Mouse (Mus musculus) MEL (cell line): ENCODE data around the gene Rpl7a. TPM values are rescaled to one million over a fixed set of nuclear protein-coding genes. Genes with fewer than 3 reads are reported as not detected.
A peak's percentile ranks its signal among the peaks of the same experiment; 100 is the strongest.

Experiments used
- DNase-seq: peaks from one replicate; pipeline ENCODE4 v3.0.0; 2011; ENCODE audit warnings: low read depth, low spot score
- H3K27ac ChIP-seq: 2 replicates; pipeline ENCODE4 v1.5.1; 2012; ENCODE audit warnings: low read depth, mild to moderate bottlenecking, control low read depth, low read length, moderate library complexity; ENCODE audit not compliant: control insufficient read depth
- H3K27me3 ChIP-seq, 2 experiments: fragments of 150-350 bp in 1 of 2; sonication (generic) in 1 of 2; 2 replicates each; pipeline ENCODE4 v1.6.1; 2012; ENCODE audit warnings: low read length in 2 of 2, mild to moderate bottlenecking in 2 of 2, improper control_type of control experiment in 1 of 2, moderate library complexity in 1 of 2; ENCODE audit not compliant: insufficient read depth in 2 of 2, control insufficient read depth in 1 of 2
- H3K36me3 ChIP-seq, 2 experiments: 2 replicates each; pipeline ENCODE4 v1.6.1; 2012 to 2014; ENCODE audit warnings: low read length in 2 of 2, improper control_type of control experiment in 1 of 2, inconsistent platforms in 1 of 2, mild to moderate bottlenecking in 1 of 2; ENCODE audit not compliant: insufficient read depth in 2 of 2, control insufficient read depth in 1 of 2
- H3K4me1 ChIP-seq, 2 experiments: fragments of 150-350 bp in 1 of 2; sonication (generic) in 1 of 2; 2 replicates each; pipeline ENCODE4 v1.6.1; 2012; ENCODE audit warnings: low read length in 2 of 2, improper control_type of control experiment in 1 of 2, mild to moderate bottlenecking in 1 of 2; ENCODE audit not compliant: insufficient read depth in 2 of 2, control insufficient read depth in 1 of 2
- H3K4me3 ChIP-seq, 2 experiments: fragments of 150-350 bp in 1 of 2; sonication (generic) in 1 of 2; 2 replicates each; pipeline ENCODE4 v1.5.1; 2012; ENCODE audit warnings: low read depth in 2 of 2, low read length in 2 of 2, mild to moderate bottlenecking in 2 of 2, moderate library complexity in 2 of 2, control low read depth in 1 of 2, improper control_type of control experiment in 1 of 2; ENCODE audit not compliant: control insufficient read depth in 1 of 2, insufficient read depth in 1 of 2
- H3K79me2 ChIP-seq: 2 replicates; pipeline ENCODE4 v1.6.1; 2012; ENCODE audit warnings: mild to moderate bottlenecking, low read length, moderate library complexity; ENCODE audit not compliant: control insufficient read depth, poor library complexity, insufficient read depth
- H3K9ac ChIP-seq: 2 replicates; pipeline ENCODE4 v1.6.1; 2012; ENCODE audit warnings: low read depth, mild to moderate bottlenecking, control low read depth, low read length, moderate library complexity; ENCODE audit not compliant: control insufficient read depth, poor library complexity, severe bottlenecking
- H3K9me3 ChIP-seq: fragments of 150-350 bp; sonication (generic); replicated peaks from 2 replicates; pipeline ENCODE4 v1.6.1; 2012; ENCODE audit warnings: mild to moderate bottlenecking, low read length, improper control_type of control experiment, moderate library complexity; ENCODE audit not compliant: insufficient read depth
- BHLHE40 ChIP-seq: IDR thresholded peaks from 2 replicates; pipeline ENCODE4 v1.6.1; 2012; ENCODE audit warnings: low read depth, mild to moderate bottlenecking, inconsistent platforms, low read length, improper control_type of control experiment, borderline replicate concordance
- CTCF ChIP-seq, 3 experiments: IDR thresholded peaks in 2 of 3; conservative IDR thresholded peaks in 1 of 3; 2 replicates each; pipeline ENCODE4 v1.5.1; 2011 to 2012; ENCODE audit warnings: low read length in 3 of 3, low read depth in 2 of 3, mild to moderate bottlenecking in 2 of 3, improper control_type of control experiment in 1 of 3, inconsistent platforms in 1 of 3, mixed read lengths in 1 of 3, moderate library complexity in 1 of 3; ENCODE audit not compliant: control insufficient read depth in 1 of 3, insufficient read depth in 1 of 3, poor library complexity in 1 of 3, severe bottlenecking in 1 of 3
- MAZ ChIP-seq: IDR thresholded peaks from 2 replicates; pipeline ENCODE4 v1.6.1; 2012; ENCODE audit warnings: low read depth, mild to moderate bottlenecking, inconsistent platforms, low read length, improper control_type of control experiment
- MXI1 ChIP-seq: IDR thresholded peaks from 2 replicates; pipeline ENCODE4 v1.6.1; 2011; ENCODE audit warnings: mild to moderate bottlenecking, low read depth, low read length, improper control_type of control experiment
- NELFE ChIP-seq: IDR thresholded peaks from 2 replicates; pipeline ENCODE4 v1.6.1; 2011; ENCODE audit warnings: low read depth, low read length, improper control_type of control experiment
- NRF1 ChIP-seq: IDR thresholded peaks from 2 replicates; pipeline ENCODE4 v1.6.1; 2014; ENCODE audit warnings: low read depth, mild to moderate bottlenecking, inconsistent platforms, low read length, improper control_type of control experiment, moderate library complexity; ENCODE audit not compliant: poor library complexity, insufficient read depth, severe bottlenecking
- SIN3A ChIP-seq: IDR thresholded peaks from 2 replicates; pipeline ENCODE4 v1.6.1; 2012; ENCODE audit warnings: low read length, improper control_type of control experiment, inconsistent platforms
- SMC3 ChIP-seq: IDR thresholded peaks from 2 replicates; pipeline ENCODE4 v1.6.1; 2011; ENCODE audit warnings: low read depth, low read length, improper control_type of control experiment
- polyA plus RNA-seq, 2 experiments: library from polyadenylated mRNA; stranded (reverse) in 1 of 2; unstranded in 1 of 2; fragments of >175 nt in 1 of 2; fragments of >200 nt in 1 of 2; gene quantifications; 2 replicates each; pipeline versions ENCODE4 v1.2.1 to v1.2.4; 2012; ENCODE audit warnings: low replicate concordance in 2 of 2, low read depth in 1 of 2; ENCODE audit not compliant: insufficient read length in 2 of 2, insufficient read depth in 1 of 2, missing spikeins in 1 of 2
- total RNA-seq: library from RNA; depleted of rRNA; stranded (reverse); fragments of 300-350 nt; gene quantifications from 2 replicates; pipeline ENCODE4 v1.2.3, GENCODE M21; 2012

Rpl7a gene
- total and polyA plus RNA-seq, 3 experiments: 1,526 to 3,335 TPM; not detected in 1

- peaks cover 2 to 11% of the 10 kb centered on the region in 2 experiments; a peak in 3 of 4 replicates for H3K4me1 ChIP-seq
- no peak overlapping the region for H3K9ac ChIP-seq
- peaks cover 0 to 8% of the 10 kb centered on the region in 2 experiments; a peak in 2 of 4 replicates for H3K36me3 ChIP-seq
- H3K4me3 ChIP-seq: no peak overlapping the region
- H3K27me3 ChIP-seq: no peaks in the 10 kb centered on the region
- no peak for DNase-seq
- TF ChIP-seq NRF1 (no peak), MAZ (no peak)
- H3K79me2 ChIP-seq: peaks cover 57% of the 10 kb centered on the region
- no peak overlapping the region for H3K27ac ChIP-seq
- no peaks in the 10 kb centered on the region for H3K9me3 ChIP-seq
Measured at GRCm38 (mm10) chr2:26906431-26906830, 4.1 kb upstream of the Rpl7a start.

DNA sequence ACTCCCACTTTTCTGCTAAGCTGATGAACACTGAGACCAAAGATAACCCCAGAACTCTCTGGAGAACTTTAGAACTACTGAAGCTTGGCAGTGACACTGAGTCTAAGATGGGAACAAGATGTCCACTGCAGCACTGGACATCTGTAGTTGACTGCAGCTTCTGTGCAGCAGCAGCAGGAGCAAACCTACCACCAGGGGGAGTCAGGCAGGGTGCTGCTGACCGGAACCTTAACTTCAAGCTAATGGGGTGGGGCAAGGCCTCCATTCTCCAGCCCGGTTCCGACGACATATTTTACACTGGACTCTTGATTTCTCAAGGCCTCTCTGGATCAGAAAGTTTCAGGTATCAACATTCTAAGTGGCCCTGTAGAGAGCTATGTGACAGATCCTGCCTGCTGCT, 3.5 kb upstream of the Rpl7a start:
- no peak overlapping the region for H3K27ac ChIP-seq
- H3K36me3 ChIP-seq: peaks cover under 1 to 6% of the 10 kb centered on the region in 2 experiments; a peak in 3 of 4 replicates
- no peak overlapping the region for H3K4me3 ChIP-seq
- no peaks in the 10 kb centered on the region for H3K9me3 ChIP-seq
- H3K9ac ChIP-seq: no peak overlapping the region
- H3K27me3 ChIP-seq: no peaks in the 10 kb centered on the region
- peaks cover 57% of the 10 kb centered on the region for H3K79me2 ChIP-seq
- H3K4me1 ChIP-seq: peaks cover 2 to 11% of the 10 kb centered on the region in 2 experiments; a peak in 3 of 4 replicates
- DNase-seq: peak; percentile 53
- TF ChIP-seq CTCF (IDR thresholded peaks at IDR 0.05 in 2 of 3, conservative IDR thresholded peaks at IDR 0.05 in 1 of 3; ENCODE audit: control insufficient read depth in 1 of 3, insufficient read depth in 1 of 3, low read depth in 2 of 3, low read length in 3 of 3, poor library complexity in 1 of 3, severe bottlenecking in 1 of 3) (peak; percentile 67 to 89 (median 80)), BHLHE40 (no peak), SIN3A (peak; percentile 21; the same call in 1 of the 2 replicates), SMC3 (peak; percentile 48)
- TF ChIP-seq, all 39 proteins: peak for 3

GRCm38 (mm10) chr2:26908710-26909386, 1.7 kb upstream of the Rpl7a start:
- Histone ChIP-seq H3K4me1 (peaks cover 2 to 11% of the 10 kb centered on the region in 2 experiments; a peak in 3 of 4 replicates), H3K9me3 (no peaks in the 10 kb centered on the region), H3K36me3 (peaks cover 5 to 16% of the 10 kb centered on the region in 2 experiments; a peak in 3 of 4 replicates), H3K4me3 (peak overlapping the region; percentile 70 to 76), H3K9ac (peak overlapping the region; percentile 87), H3K79me2 (peaks cover 58% of the 10 kb centered on the region), H3K27me3 (no peaks in the 10 kb centered on the region), H3K27ac (no peak overlapping the region)
- DNase-seq: peak; percentile 42
- 0 out of 2 replicates have a peak, but pooled peaks have one; percentile 4 for TF ChIP-seq MXI1
- TF ChIP-seq NELFE: no peak
